Mouse (Mus musculus) heart, postnatal 0 days (tissue): ENCODE data around the gene Sst. TPM values are rescaled to one million over a fixed set of nuclear protein-coding genes. Genes with fewer than 3 reads are reported as not detected.

Source experiments
- ATAC-seq: fragments of 200-750 bp; cut with Nextera tagmentation; 2 replicates; pipeline ENCODE4 v1.8.0; 2017; ENCODE audit warnings: low read depth, moderate number of reproducible peaks, moderate library complexity; ENCODE audit not compliant: insufficient read depth
- DNase-seq: peaks from one replicate; pipeline ENCODE4 v3.0.0-alpha.2; 2016; ENCODE audit warnings: low spot score
- H3K27ac ChIP-seq: fragments of 300-500 bp; sonication (generic); 2 replicates; pipeline ENCODE4 v1.5.1; 2014; ENCODE audit warnings: low read depth, mild to moderate bottlenecking
- H3K27me3 ChIP-seq: fragments of 300-500 bp; sonication (generic); 2 replicates; pipeline ENCODE4 v1.6.1; 2014; ENCODE audit warnings: low read length, mixed read lengths; ENCODE audit not compliant: control insufficient read depth, insufficient read depth
- H3K36me3 ChIP-seq: fragments of 300-500 bp; sonication (generic); replicated peaks from 2 replicates; pipeline ENCODE4 v1.6.1; 2014; ENCODE audit warnings: low read length, mixed read lengths; ENCODE audit not compliant: control insufficient read depth, insufficient read depth
- H3K4me1 ChIP-seq: fragments of 300-500 bp; sonication (generic); 2 replicates; pipeline ENCODE4 v1.6.1; 2014; ENCODE audit warnings: antibody characterized with exemption; ENCODE audit not compliant: control insufficient read depth, insufficient read depth
- H3K4me2 ChIP-seq: fragments of 300-500 bp; sonication (generic); 2 replicates; pipeline ENCODE4 v1.6.1; 2014; ENCODE audit warnings: low read depth, mild to moderate bottlenecking, low read length, moderate library complexity
- H3K4me3 ChIP-seq: fragments of 300-500 bp; sonication (generic); 2 replicates; pipeline ENCODE4 v1.5.1; 2014; ENCODE audit warnings: low read depth, low read length
- H3K9ac ChIP-seq: fragments of 300-500 bp; sonication (generic); replicated peaks from 2 replicates; pipeline ENCODE4 v1.6.1; 2014; ENCODE audit warnings: low read depth, low read length, mixed read lengths
- H3K9me3 ChIP-seq: fragments of 300-500 bp; sonication (generic); replicated peaks from 2 replicates; pipeline ENCODE4 v1.6.1; 2016; ENCODE audit warnings: low read length; ENCODE audit not compliant: control insufficient read depth
- CTCF ChIP-seq: IDR thresholded peaks from 2 replicates; pipeline ENCODE4 v1.5.1; 2016; ENCODE audit warnings: antibody characterized with exemption, control low read depth, low read depth
- EP300 ChIP-seq: IDR thresholded peaks from 2 replicates; pipeline ENCODE4 v1.6.1; 2016; ENCODE audit warnings: antibody characterized with exemption, low read depth
- WGBS: fragments of 180-500 bp; shearing (Covaris S2); extraction: QIAGEN DNeasy Blood & Tissue Kit; methylation state at CpG from one replicate; pipeline ENCODE4 v1.1.7; 2014; 5-methylcytosine and 5-hydroxymethylcytosine counted together
- polyA plus RNA-seq: library from polyadenylated mRNA; unstranded; fragments of >200 nt; fragmentation: Nextera tagmentation; extraction: Ambion mirVana; gene quantifications from 2 replicates; pipeline ENCODE4 v1.2.1, GENCODE M21; 2015
- total RNA-seq: library from RNA; depleted of rRNA; stranded (reverse); fragments of >200 nt; gene quantifications from 2 replicates; pipeline ENCODE4 v1.2.3, GENCODE M21; 2014; ENCODE audit warnings: low replicate concordance; rRNA removed

Sst gene
- total and polyA plus RNA-seq, 2 experiments from 2014 or later, result not detected

DNA sequence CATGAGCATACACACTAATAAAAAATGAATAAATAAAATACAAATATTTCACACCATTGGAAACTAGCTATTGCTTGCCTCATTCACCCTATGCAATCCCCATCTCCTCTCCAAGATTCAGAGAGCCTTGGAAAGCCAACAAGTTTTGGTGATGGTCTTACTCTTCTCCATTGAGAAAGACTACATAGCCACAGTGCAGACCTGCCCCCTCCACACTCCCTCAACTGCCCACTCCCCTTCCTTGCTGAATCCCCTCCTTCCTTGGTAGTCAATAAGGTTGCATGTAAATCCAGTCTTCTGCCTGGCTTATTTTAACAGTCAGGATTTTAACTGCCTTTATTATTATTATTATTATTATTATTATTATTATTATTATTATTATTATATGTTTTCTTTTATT is 41.6 kb downstream of the Sst start:
- no peak for ATAC-seq
- Histone ChIP-seq H3K4me2 (no peak overlapping the region), H3K27ac (no peak overlapping the region), H3K9me3 (no peaks in the 10 kb centered on the region), H3K9ac (no peak overlapping the region), H3K4me3 (no peak overlapping the region), H3K27me3 (no peaks in the 10 kb centered on the region), H3K36me3 (no peaks in the 10 kb centered on the region), H3K4me1 (no peaks in the 10 kb centered on the region)
- no peak for DNase-seq
- no peak for TF ChIP-seq EP300
- no peak for TF ChIP-seq CTCF

- H3K36me3 ChIP-seq, result no peaks in the 10 kb centered on the region
- WGBS, result 65% methylated on average over 7 of the region's 7 CpGs
- ATAC-seq, result no peak
Observed at GRCm38 (mm10) chr16:23844622-23845021, 46.1 kb downstream of the Sst start.

DNA sequence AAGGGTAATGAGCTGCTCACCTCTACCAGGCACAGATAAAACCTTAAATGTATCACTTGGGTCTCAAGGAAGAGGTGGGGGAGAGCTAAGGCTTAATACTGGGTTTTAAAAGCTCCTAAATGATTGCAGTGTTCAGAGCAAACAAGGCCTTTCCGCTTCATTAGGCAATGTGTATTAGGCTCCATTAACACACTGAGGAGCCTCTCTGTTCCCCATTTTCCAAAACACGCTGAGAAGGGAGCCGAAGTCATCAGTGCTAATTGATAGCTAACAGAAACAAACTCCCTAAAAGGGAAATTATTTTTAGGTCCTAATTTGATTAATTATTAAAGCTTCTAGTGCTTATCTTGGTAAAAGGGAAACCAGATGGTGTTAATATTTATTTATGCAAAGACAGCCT is 48.1 kb downstream of the Sst start:
- H3K27ac ChIP-seq, result no peak overlapping the region
- H3K4me2 ChIP-seq, result no peak overlapping the region
- ATAC-seq (no peak), DNase-seq (no peak)
- H3K36me3 ChIP-seq, result no peaks in the 10 kb centered on the region
- no peaks in the 10 kb centered on the region for H3K27me3 ChIP-seq
- TF ChIP-seq CTCF, result no peak
- TF ChIP-seq EP300, result no peak
- no peak overlapping the region for H3K9ac ChIP-seq
- H3K4me1 ChIP-seq, result no peaks in the 10 kb centered on the region
- no peak overlapping the region for H3K4me3 ChIP-seq
- 80% methylated on average over 3 of the region's 3 CpGs for WGBS
- H3K9me3 ChIP-seq, result no peaks in the 10 kb centered on the region

More at GRCm38 (mm10) chr16:23844622-23845021, 46.1 kb downstream of the Sst start:
- Histone ChIP-seq H3K4me1 (no peaks in the 10 kb centered on the region), H3K27ac (no peak overlapping the region), H3K9ac (no peak overlapping the region), H3K4me2 (no peak overlapping the region), H3K9me3 (no peaks in the 10 kb centered on the region), H3K27me3 (no peaks in the 10 kb centered on the region), H3K4me3 (no peak overlapping the region)
- no peak for DNase-seq
- TF ChIP-seq EP300 (no peak), CTCF (no peak)

Other genes starting within 250 kb of the Sst start
- gene Rtp2, start 41.4 kb upstream of the Sst start, total RNA-seq, result not detected in 2 replicates
- not detected in 2 replicates for gene Rtp2, start 41.4 kb upstream of the Sst start, polyA plus RNA-seq
- not detected in 2 replicates for gene Gm37419, start 97.5 kb upstream of the Sst start, total RNA-seq
- not detected in 2 replicates for gene Gm37419, start 97.5 kb upstream of the Sst start, polyA plus RNA-seq
- gene Bcl6, start 97.9 kb upstream of the Sst start, total RNA-seq, result 0.23 and 2.8 TPM in 2 replicates
- 0.19 and 0.25 TPM in 2 replicates for gene Bcl6, start 97.9 kb upstream of the Sst start, polyA plus RNA-seq